Mouse (Mus musculus) neural tube, embryonic 14.5 days (tissue): ENCODE measurements around the gene 4930404N11Rik. TPM values are rescaled to one million over a fixed set of nuclear protein-coding genes. Genes with fewer than 3 reads are reported as not detected.

Experiments used
- ATAC-seq: fragments of 200-750 bp; cut with Nextera tagmentation; 2 replicates; pipeline ENCODE4 v1.8.0; 2017; ENCODE audit warnings: low read depth, mild to moderate bottlenecking, moderate TSS enrichment, moderate library complexity
- H3K27ac ChIP-seq: fragments of 300-500 bp; sonication (generic); 2 replicates; pipeline ENCODE4 v1.5.1; 2014; ENCODE audit warnings: low read depth, mild to moderate bottlenecking, control low read depth, low read length, moderate library complexity, mixed read lengths
- H3K27me3 ChIP-seq: fragments of 300-500 bp; sonication (generic); 2 replicates; pipeline ENCODE4 v1.6.1; 2014; ENCODE audit warnings: low read length; ENCODE audit not compliant: control insufficient read depth, insufficient read depth
- H3K36me3 ChIP-seq: fragments of 300-500 bp; sonication (generic); 2 replicates; pipeline ENCODE4 v1.6.1; 2014; ENCODE audit warnings: low read length, mixed read lengths; ENCODE audit not compliant: control insufficient read depth, insufficient read depth
- H3K4me1 ChIP-seq: fragments of 300-500 bp; sonication (generic); 2 replicates; pipeline ENCODE4 v1.6.1; 2014; ENCODE audit warnings: low read length; ENCODE audit not compliant: control insufficient read depth, insufficient read depth
- H3K4me2 ChIP-seq: fragments of 300-500 bp; sonication (generic); 2 replicates; pipeline ENCODE4 v1.6.1; 2014; ENCODE audit warnings: mild to moderate bottlenecking, low read depth, low read length, control low read depth
- H3K4me3 ChIP-seq: fragments of 300-500 bp; sonication (generic); 2 replicates; pipeline ENCODE4 v1.5.1; 2014; ENCODE audit warnings: low read depth, low read length, control low read depth, mixed read lengths
- H3K9ac ChIP-seq: fragments of 300-500 bp; sonication (generic); replicated peaks from 2 replicates; pipeline ENCODE4 v1.6.1; 2014; ENCODE audit warnings: low read depth, mild to moderate bottlenecking, control low read depth, low read length, mixed read lengths
- H3K9me3 ChIP-seq: fragments of 300-500 bp; sonication (generic); 2 replicates; pipeline ENCODE4 v1.6.1; 2016; ENCODE audit warnings: low read length; ENCODE audit not compliant: control insufficient read depth
- WGBS: fragments of 180-500 bp; shearing (Covaris S2); extraction: QIAGEN DNeasy Blood & Tissue Kit; methylation state at CpG from one replicate; pipeline ENCODE4 v1.1.7; 2014; 5-methylcytosine and 5-hydroxymethylcytosine counted together
- polyA plus RNA-seq: library from polyadenylated mRNA; unstranded; fragments of >200 nt; fragmentation: Nextera tagmentation; extraction: Ambion mirVana; gene quantifications from 2 replicates; pipeline ENCODE4 v1.2.1, GENCODE M21; 2014

4930404N11Rik gene
- polyA plus RNA-seq, 1 experiment from 2014 or later = 0.42 TPM

DNA sequence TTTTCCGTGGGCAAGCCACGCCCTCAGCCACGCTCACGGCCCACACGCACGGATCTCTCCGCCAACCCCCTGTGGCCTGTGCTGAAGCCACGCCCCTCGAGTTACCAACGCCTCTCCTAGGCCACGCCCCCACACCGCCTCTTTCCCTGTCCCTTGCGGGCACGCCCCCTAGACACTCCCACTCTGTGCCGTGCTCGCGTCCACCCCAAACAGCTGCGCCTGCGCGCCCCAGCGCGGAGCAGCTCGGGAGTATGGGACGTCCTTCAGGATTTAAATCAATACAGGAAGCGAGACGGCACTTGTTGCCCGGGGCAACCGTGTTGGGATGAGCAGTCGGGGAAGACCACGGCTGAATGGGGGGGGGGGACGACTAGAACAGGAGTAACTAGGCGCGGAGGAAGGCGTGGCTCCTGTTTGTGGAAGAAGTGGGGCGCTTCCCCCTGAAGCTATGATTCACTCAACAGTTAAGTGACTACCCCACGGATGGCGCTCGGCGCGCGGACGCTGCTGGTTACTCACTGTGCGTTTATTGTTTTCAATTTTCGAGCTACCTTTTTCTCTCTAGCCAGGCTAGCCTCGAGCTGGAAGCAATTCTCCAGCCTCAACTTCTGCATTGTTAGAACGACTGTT, 13.1 kb upstream of the 4930404N11Rik start:
- ATAC-seq = peak; percentile 95
- Histone ChIP-seq H3K9ac (peak overlapping the region; percentile 79), H3K27me3 (no peaks in the 10 kb centered on the region), H3K27ac (peak overlapping the region; percentile 79), H3K4me3 (peak overlapping the region; percentile 75), H3K9me3 (no peaks in the 10 kb centered on the region), H3K4me2 (peak overlapping the region; percentile 52), H3K4me1 (peaks cover 21% of the 10 kb centered on the region), H3K36me3 (peaks cover 4% of the 10 kb centered on the region; the same call in 1 of the 2 replicates)
- 1% methylated on average over 46 of the region's 46 CpGs for whole genome bisulfite sequencing

DNA sequence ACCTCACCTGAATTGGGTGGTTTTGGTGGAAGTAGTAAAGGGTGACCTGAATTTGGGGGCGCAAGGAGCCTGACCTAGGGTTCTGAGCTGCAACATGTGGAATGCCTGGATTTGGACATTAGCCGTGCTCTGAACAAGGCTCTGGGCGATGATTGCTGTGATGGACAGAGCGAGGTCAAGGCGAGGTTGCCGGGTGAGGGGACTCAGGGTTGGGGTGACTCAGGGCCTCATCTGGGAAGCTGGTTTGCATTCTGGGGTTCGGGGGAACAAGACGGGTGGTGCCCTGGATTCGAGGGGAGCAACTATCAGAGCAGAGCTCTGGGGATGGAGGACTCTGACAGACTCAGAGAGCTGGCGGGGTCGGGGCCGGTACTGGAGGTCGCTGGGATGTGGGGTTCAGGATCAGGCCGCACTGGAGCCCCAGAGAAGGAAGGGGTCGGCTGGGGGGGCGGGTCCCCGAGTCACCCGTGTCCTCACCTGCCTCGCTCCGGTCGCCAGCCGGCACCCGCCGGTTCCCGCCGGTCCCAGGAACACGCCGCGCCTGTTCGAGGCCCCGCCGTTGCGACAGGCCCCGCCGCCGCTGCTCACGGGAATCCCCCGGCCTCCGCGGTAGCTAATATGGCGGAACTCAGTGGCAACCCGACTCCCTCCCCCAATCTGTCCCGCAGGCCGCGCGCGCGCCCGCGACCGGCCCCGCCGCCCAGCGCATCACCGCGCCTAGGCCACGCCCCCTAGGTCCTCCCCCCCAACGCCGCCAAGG, 12.4 kb upstream of the 4930404N11Rik start, which contains the start of gene Fzr1:
Fzr1 (minus strand) TSS at position 724 of the 760 bp plus-strand sequence.
- peak; percentile 52 for ATAC-seq
- WGBS = under 1% methylated on average over 58 of the region's 59 CpGs
- no peaks in the 10 kb centered on the region for H3K9me3 ChIP-seq
- H3K9ac ChIP-seq = peak within 1 kb of the TSS; percentile 79
- peaks cover 21% of the 10 kb centered on the region for H3K4me1 ChIP-seq
- H3K4me3 ChIP-seq = peak within 1 kb of the TSS; percentile 75
- H3K27ac ChIP-seq = peak within 1 kb of the TSS; percentile 79
- H3K36me3 ChIP-seq = peaks cover 4% of the 10 kb centered on the region; the same call in 1 of the 2 replicates
- H3K4me2 ChIP-seq = peak within 1 kb of the TSS; percentile 89
- H3K27me3 ChIP-seq = no peaks in the 10 kb centered on the region

DNA sequence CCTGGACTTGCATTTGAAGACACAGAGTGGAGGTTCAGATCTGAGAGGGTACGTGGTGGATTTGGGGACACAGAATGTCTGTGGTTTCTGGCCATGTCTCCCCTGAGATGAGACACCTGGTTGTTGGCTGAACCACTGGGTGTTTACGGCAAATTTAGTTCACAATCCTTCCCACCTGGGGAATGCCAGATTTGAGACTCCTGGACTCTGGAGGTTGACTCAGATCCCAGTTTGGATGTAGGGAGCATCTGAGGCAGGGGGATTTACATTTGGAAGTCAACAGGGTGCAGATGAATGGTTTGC, 11.7 kb upstream of the 4930404N11Rik start:
- Histone ChIP-seq H3K4me2 (peak overlapping the region; percentile 89), H3K27ac (no peak overlapping the region), H3K27me3 (no peaks in the 10 kb centered on the region), H3K9ac (peak overlapping the region; percentile 79; the same call in 1 of the 2 replicates), H3K9me3 (no peaks in the 10 kb centered on the region), H3K36me3 (peaks cover 4% of the 10 kb centered on the region; the same call in 1 of the 2 replicates), H3K4me3 (peak overlapping the region; percentile 75), H3K4me1 (peaks cover 21% of the 10 kb centered on the region)
- WGBS = 65% methylated on average over 2 of the region's 2 CpGs
- no peak for ATAC-seq

DNA sequence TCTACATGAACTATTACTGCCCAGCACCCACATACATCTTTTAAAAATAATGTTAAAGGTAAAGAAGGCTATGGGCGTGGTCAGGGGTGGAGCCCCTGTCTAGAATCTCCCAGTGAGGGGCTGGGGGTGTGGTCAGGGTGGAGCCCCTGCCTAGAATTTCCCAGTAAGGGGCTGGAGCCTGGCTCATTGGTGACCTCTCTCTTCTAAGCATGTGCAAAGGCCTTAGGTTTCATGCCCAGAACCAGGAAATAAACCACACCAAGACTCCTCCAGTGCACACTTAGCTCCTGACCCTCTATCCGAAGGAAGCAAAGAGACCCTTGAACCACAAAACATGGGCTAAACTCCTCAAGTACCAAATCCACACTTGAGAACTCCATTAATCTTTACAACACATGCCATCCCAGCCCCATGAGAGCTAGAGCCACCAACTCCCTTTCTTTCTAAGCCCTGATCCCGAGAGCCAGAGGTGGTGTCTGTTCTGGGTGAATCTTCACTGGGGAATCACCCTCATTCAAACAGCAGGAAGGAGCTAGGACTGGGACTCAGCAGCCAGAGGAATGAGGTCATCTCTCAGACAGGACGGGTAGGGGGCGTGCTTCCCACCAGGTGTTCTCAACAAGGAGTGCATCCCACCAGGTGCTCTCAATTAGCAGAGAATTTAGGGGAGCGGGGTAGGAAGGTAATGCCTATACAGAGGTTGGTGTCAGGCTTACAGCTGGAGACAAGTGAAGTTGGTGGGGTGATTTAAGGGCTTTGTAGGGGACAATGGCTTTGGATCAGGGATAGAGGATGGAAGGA, 11.1 kb upstream of the 4930404N11Rik start:
- H3K4me1 ChIP-seq = peaks cover 21% of the 10 kb centered on the region
- no peak overlapping the region for H3K27ac ChIP-seq
- no peak for ATAC-seq
- WGBS = 43% methylated on average over 6 of the region's 6 CpGs
- peak overlapping the region; percentile 89 for H3K4me2 ChIP-seq
- no peak overlapping the region; the same call in 1 of the 2 replicates for H3K9ac ChIP-seq
- H3K9me3 ChIP-seq = no peaks in the 10 kb centered on the region
- H3K4me3 ChIP-seq = peak overlapping the region; percentile 75
- H3K27me3 ChIP-seq = no peaks in the 10 kb centered on the region
- H3K36me3 ChIP-seq = peaks cover 4% of the 10 kb centered on the region; the same call in 1 of the 2 replicates

DNA sequence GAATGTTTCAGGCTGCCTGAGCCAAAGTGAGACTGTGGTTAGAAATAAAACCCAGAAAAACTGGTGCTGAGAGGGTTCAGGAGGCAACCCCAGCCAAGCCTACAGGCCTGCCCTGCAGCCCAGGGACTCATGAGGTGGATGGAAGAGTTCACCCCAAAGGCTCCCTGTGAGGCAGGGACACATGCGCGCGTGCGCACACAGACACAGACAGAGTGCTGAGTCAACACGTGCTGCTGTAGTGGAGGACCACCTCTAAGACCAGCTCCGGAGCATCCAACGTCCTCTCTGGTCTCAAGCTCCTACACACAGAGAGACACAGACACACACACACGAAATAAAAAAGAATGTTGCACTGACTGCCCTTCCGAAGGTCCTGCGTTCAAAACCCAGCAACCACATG, 9.7 kb upstream of the 4930404N11Rik start:
- H3K9ac ChIP-seq = no peak overlapping the region

DNA sequence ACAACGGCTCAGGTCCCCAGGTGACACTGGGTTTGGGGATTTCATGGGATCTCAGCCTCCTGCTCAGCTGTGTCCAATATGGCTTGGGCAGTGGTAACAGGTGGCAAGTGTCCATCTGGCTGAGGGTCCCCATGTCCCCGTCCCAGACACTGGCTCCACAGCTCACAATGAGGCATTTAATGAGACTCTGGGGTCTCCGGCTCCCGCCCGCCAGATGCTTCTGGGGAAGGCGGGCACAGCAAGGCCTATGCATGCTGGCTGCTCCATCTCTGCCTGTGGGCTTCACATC, 1.5 kb upstream of the 4930404N11Rik start:
- ATAC-seq = no peak
- H3K4me2 ChIP-seq = no peak overlapping the region
- H3K9me3 ChIP-seq = no peaks in the 10 kb centered on the region
- no peak overlapping the region for H3K27ac ChIP-seq
- H3K9ac ChIP-seq = no peak overlapping the region
- H3K4me3 ChIP-seq = no peak overlapping the region
- 0 out of 2 replicates have a peak, but pooled peaks cover 3% of the 10 kb centered on the region for H3K27me3 ChIP-seq
- H3K36me3 ChIP-seq = peaks cover 39% of the 10 kb centered on the region
- 50% methylated on average over 6 of the region's 6 CpGs for WGBS
- H3K4me1 ChIP-seq = peaks cover 10% of the 10 kb centered on the region; the same call in 1 of the 2 replicates

More for the DNA sequence above, 9.7 kb upstream of the 4930404N11Rik start:
- Histone ChIP-seq H3K36me3 (peaks cover 8% of the 10 kb centered on the region; the same call in 1 of the 2 replicates), H3K4me1 (peaks cover 21% of the 10 kb centered on the region), H3K27me3 (no peaks in the 10 kb centered on the region), H3K4me3 (no peak overlapping the region), H3K27ac (no peak overlapping the region), H3K4me2 (no peak overlapping the region), H3K9me3 (no peaks in the 10 kb centered on the region)
- ATAC-seq = no peak
- 92% methylated on average over 10 of the region's 10 CpGs for WGBS

DNA sequence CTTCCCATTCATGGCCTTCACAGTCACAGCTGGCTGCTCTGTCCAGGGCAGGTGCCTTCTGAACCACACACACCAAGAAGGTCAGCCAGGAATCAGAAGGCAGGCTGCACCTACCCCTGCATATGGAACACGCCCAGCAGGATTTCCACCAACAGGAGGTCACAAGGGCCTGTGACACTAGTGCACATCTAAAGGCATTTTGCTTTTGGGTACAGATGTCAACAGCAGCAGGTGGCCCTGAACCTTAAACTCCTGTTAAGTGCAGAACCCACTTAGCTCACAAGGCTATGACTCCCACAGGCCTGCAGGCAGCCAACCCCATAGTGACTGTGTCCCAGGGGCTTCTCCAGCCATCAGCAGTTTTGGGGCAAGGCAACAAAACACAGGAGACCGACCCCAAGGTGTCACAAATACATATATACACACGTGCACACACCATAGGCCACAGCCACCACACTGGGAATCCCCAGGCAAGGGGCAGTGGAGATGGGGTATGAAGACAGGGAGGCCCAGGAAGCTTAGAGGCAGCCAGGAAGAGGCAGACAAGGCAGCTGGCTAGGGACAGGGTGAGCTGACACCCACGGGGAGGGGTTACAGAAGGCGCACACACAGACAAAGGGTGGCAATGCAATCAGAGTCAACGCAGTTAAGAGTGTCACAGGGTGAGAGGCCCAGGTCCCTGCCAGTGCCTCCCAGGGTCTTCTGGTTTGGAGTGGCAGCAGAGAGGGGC, 1.0 kb upstream of the 4930404N11Rik start:
- Histone ChIP-seq H3K4me1 (peaks cover 10% of the 10 kb centered on the region; the same call in 1 of the 2 replicates), H3K9ac (no peak overlapping the region), H3K27me3 (0 out of 2 replicates have a peak, but pooled peaks cover 3% of the 10 kb centered on the region), H3K27ac (no peak overlapping the region), H3K36me3 (peaks cover 39% of the 10 kb centered on the region), H3K9me3 (no peaks in the 10 kb centered on the region), H3K4me3 (no peak overlapping the region), H3K4me2 (no peak overlapping the region)
- no peak for ATAC-seq
- 81% methylated on average over 6 of the region's 6 CpGs for WGBS

DNA sequence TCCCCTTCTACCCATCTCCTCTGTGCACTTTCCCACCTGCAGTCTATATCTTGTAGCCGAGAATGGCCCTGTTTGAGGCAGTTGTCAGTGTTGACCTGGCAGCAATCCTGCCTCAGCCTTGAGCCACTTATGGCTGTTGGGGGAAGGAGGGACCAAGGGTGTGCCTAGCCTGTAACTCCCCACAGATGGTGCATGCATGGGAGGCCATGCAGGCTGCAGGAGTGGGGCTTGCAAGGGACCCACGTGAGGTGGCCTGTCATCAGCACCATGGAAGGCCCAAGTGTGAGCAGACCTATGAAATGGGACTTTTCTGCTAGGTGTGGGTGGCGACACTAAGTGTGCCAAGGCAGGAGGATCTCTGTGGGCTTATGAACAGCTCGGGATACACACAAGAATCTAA, 543 bp downstream of the 4930404N11Rik start:
- no peak overlapping the region for H3K27ac ChIP-seq
- peaks cover 33% of the 10 kb centered on the region for H3K36me3 ChIP-seq
- no peak; the same call in 1 of the 2 replicates for ATAC-seq
- no peaks in the 10 kb centered on the region for H3K9me3 ChIP-seq
- no peak overlapping the region for H3K9ac ChIP-seq
- no peak overlapping the region for H3K4me2 ChIP-seq
- H3K27me3 ChIP-seq = 0 out of 2 replicates have a peak, but pooled peaks cover 3% of the 10 kb centered on the region
- WGBS = 44% methylated on average over 4 of the region's 4 CpGs
- no peak overlapping the region for H3K4me3 ChIP-seq
- H3K4me1 ChIP-seq = peaks cover 12% of the 10 kb centered on the region; the same call in 1 of the 2 replicates
